Mouse (Mus musculus): ENCODE data around the gene Lzts3. TPM values are rescaled to one million over a fixed set of nuclear protein-coding genes. Genes with fewer than 3 reads are reported as not detected.
A peak's percentile ranks its signal among the peaks of the same experiment; 100 is the strongest.

Gene Lzts3
- polyA plus RNA-seq, 1 experiment from 2014 or later = 15.7 TPM

DNA sequence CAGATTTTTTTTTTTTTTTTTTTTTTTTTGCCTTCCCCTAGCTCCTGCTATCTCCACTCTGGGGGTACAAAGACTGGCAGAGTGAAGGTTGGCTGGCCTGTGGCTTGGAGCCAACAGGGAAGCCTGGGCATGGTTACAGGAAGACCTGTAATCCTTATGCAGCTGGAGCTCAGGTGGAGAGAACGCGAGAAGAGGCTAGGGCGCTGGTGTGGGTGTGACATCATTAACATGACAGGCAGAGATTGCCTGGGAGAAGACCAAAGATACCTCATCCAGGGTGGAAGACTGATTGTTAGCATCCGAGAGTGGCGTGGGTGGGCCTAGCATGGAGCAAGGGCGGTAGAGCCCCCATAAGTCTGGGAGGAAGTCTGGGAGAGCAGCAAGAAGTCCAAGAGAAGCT, 3.3 kb downstream of the Lzts3 start:
- no peak overlapping the region for H3K9ac ChIP-seq (replicated peaks; ENCODE audit: low read length)
- H3K27me3 ChIP-seq (ENCODE audit: insufficient read depth, low read length) = peaks cover 14% of the 10 kb centered on the region
- ATAC-seq (ENCODE audit: low FRiP score, low TSS enrichment) = no peak
- no peak overlapping the region for H3K4me2 ChIP-seq (replicated peaks; ENCODE audit: low read depth, low read length)
- H3K9me3 ChIP-seq (ENCODE audit: low read length) = no peaks in the 10 kb centered on the region
- H3K4me3 ChIP-seq (ENCODE audit: low read length) = no peak overlapping the region
- no peaks in the 10 kb centered on the region for H3K36me3 ChIP-seq (ENCODE audit: insufficient read depth, low read length)
- 84% methylated on average over 6 of the region's 6 CpGs for WGBS
- peak overlapping the region; percentile 92 for H3K27ac ChIP-seq (ENCODE audit: low read length)
- H3K4me1 ChIP-seq (ENCODE audit: insufficient read depth, low read length) = peaks cover 43% of the 10 kb centered on the region

GRCm38 (mm10) chr2:130638101-130638611, 4.4 kb downstream of the Lzts3 start:
- Histone ChIP-seq H3K36me3 (ENCODE audit: insufficient read depth, low read length) (no peaks in the 10 kb centered on the region), H3K9ac (replicated peaks; ENCODE audit: low read length) (peak overlapping the region; percentile 63), H3K4me2 (replicated peaks; ENCODE audit: low read depth, low read length) (peak overlapping the region; percentile 35), H3K4me3 (ENCODE audit: low read length) (peak overlapping the region; percentile 36), H3K27me3 (ENCODE audit: insufficient read depth, low read length) (peaks cover 21% of the 10 kb centered on the region), H3K27ac (ENCODE audit: low read length) (peak overlapping the region; percentile 92), H3K9me3 (ENCODE audit: low read length) (no peaks in the 10 kb centered on the region), H3K4me1 (ENCODE audit: insufficient read depth, low read length) (peaks cover 48% of the 10 kb centered on the region)
- peak; percentile 41 for ATAC-seq (ENCODE audit: low FRiP score, low TSS enrichment)
- 20% methylated on average over 16 of the region's 16 CpGs for WGBS

DNA sequence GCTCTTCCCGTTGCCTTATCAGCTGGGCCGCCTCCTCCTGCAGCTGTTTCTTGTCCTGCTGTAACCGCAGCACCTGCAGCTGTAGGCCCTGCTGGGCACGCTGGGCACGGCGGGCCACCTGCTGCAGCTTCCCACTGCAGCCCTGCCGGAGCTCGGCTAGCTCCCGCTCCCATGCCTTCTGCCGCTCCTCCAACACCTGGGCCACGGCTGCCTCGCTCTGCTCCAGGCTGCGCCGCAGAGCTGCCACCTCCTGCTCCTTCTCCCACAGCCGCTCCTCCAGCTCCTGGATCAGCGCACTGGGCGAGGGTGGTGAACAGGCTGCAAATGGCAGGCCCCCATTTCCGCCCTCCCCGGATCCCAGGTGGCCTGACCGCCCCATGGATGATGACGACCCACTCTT, 6.8 kb downstream of the Lzts3 start:
- no peak overlapping the region for H3K27ac ChIP-seq (ENCODE audit: low read length)
- ATAC-seq (ENCODE audit: low FRiP score, low TSS enrichment) = 0 out of 2 replicates have a peak, but pooled peaks have one; percentile 21
- no peaks in the 10 kb centered on the region for H3K9me3 ChIP-seq (ENCODE audit: low read length)
- H3K36me3 ChIP-seq (ENCODE audit: insufficient read depth, low read length) = no peaks in the 10 kb centered on the region
- H3K4me2 ChIP-seq (replicated peaks; ENCODE audit: low read depth, low read length) = peak overlapping the region; percentile 59
- peaks cover 21% of the 10 kb centered on the region for H3K27me3 ChIP-seq (ENCODE audit: insufficient read depth, low read length)
- 23% methylated on average over 21 of the region's 21 CpGs for WGBS
- peaks cover 41% of the 10 kb centered on the region for H3K4me1 ChIP-seq (ENCODE audit: insufficient read depth, low read length)
- H3K9ac ChIP-seq (replicated peaks; ENCODE audit: low read length) = peak overlapping the region; percentile 42; the same call in 1 of the 2 replicates
- peak overlapping the region; percentile 33 for H3K4me3 ChIP-seq (ENCODE audit: low read length)

DNA sequence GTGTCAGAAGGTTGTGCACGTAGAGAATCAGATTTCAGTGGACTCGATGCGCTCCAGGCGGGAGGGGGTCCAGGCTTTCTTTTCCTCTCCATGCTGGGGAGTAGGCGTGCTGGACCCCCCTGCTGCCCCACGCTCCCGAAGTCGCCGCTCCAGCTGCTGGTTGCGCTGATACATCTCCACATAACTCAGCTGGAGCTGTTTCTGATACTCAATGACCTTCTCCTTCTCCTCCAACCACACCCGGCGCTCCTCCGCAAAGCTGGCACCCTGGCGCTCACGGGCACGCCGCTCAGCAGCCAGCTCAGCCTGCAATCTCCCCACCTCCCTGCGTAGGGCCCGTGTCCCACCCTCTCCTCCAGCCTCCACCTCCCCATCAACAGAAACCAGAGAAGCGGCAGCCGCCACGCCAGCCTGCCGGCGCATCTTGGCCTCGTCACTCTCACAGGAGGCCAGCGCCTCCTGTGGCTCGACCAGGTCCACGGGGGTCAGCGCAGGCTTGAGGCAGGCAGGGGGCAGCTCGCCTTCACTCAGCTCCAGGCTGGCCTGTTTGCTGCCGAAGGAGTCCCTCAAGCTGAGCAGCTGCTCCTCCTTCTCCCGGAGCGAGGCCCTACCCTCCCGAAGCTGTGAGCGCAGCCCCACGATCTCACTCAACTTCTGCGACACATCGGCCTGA, 7.7 kb downstream of the Lzts3 start:
- H3K36me3 ChIP-seq (ENCODE audit: insufficient read depth, low read length) = no peaks in the 10 kb centered on the region
- H3K4me3 ChIP-seq (ENCODE audit: low read length) = peak overlapping the region; percentile 33
- 5% methylated on average over 38 of the region's 38 CpGs for WGBS
- H3K4me1 ChIP-seq (ENCODE audit: insufficient read depth, low read length) = peaks cover 41% of the 10 kb centered on the region
- H3K27me3 ChIP-seq (ENCODE audit: insufficient read depth, low read length) = peaks cover 21% of the 10 kb centered on the region
- H3K9me3 ChIP-seq (ENCODE audit: low read length) = no peaks in the 10 kb centered on the region
- no peak overlapping the region for H3K27ac ChIP-seq (ENCODE audit: low read length)
- H3K4me2 ChIP-seq (replicated peaks; ENCODE audit: low read depth, low read length) = peak overlapping the region; percentile 59
- peak; percentile 44; the same call in 1 of the 2 replicates for ATAC-seq (ENCODE audit: low FRiP score, low TSS enrichment)
- peak overlapping the region; percentile 42 for H3K9ac ChIP-seq (replicated peaks; ENCODE audit: low read length)

- H3K27me3 ChIP-seq (ENCODE audit: insufficient read depth, low read length) = peaks cover 21% of the 10 kb centered on the region
- peak overlapping the region; percentile 42 for H3K9ac ChIP-seq (replicated peaks; ENCODE audit: low read length)
- no peaks in the 10 kb centered on the region for H3K36me3 ChIP-seq (ENCODE audit: insufficient read depth, low read length)
- ATAC-seq (ENCODE audit: low FRiP score, low TSS enrichment) = no peak
- no peak overlapping the region for H3K27ac ChIP-seq (ENCODE audit: low read length)
- H3K9me3 ChIP-seq (ENCODE audit: low read length) = no peaks in the 10 kb centered on the region
- WGBS = 24% methylated on average over 14 of the region's 14 CpGs
- H3K4me3 ChIP-seq (ENCODE audit: low read length) = peak overlapping the region; percentile 33
- H3K4me1 ChIP-seq (ENCODE audit: insufficient read depth, low read length) = peaks cover 41% of the 10 kb centered on the region
- peak overlapping the region; percentile 59 for H3K4me2 ChIP-seq (replicated peaks; ENCODE audit: low read depth, low read length)
Observed at GRCm38 (mm10) chr2:130634006-130634738, 8.4 kb downstream of the Lzts3 start.

GRCm38 (mm10) chr2:130632887-130633675, 9.5 kb downstream of the Lzts3 start:
- H3K27ac ChIP-seq (ENCODE audit: low read length) = no peak overlapping the region
- H3K4me3 ChIP-seq (ENCODE audit: low read length) = no peak overlapping the region
- WGBS = 60% methylated on average over 5 of the region's 5 CpGs
- peaks cover 21% of the 10 kb centered on the region for H3K27me3 ChIP-seq (ENCODE audit: insufficient read depth, low read length)
- H3K36me3 ChIP-seq (ENCODE audit: insufficient read depth, low read length) = no peaks in the 10 kb centered on the region
- H3K9ac ChIP-seq (replicated peaks; ENCODE audit: low read length) = no peak overlapping the region
- no peak for ATAC-seq (ENCODE audit: low FRiP score, low TSS enrichment)
- no peak overlapping the region for H3K4me2 ChIP-seq (replicated peaks; ENCODE audit: low read depth, low read length)
- peaks cover 41% of the 10 kb centered on the region for H3K4me1 ChIP-seq (ENCODE audit: insufficient read depth, low read length)
- H3K9me3 ChIP-seq (ENCODE audit: low read length) = no peaks in the 10 kb centered on the region

GRCm38 (mm10) chr2:130632416-130632815, 10.2 kb downstream of the Lzts3 start:
- no peak overlapping the region for H3K27ac ChIP-seq (ENCODE audit: low read length)
- peaks cover 21% of the 10 kb centered on the region for H3K27me3 ChIP-seq (ENCODE audit: insufficient read depth, low read length)
- 74% methylated on average over 1 of the region's 1 CpGs for WGBS
- peaks cover 37% of the 10 kb centered on the region for H3K4me1 ChIP-seq (ENCODE audit: insufficient read depth, low read length)
- no peak overlapping the region for H3K4me2 ChIP-seq (replicated peaks; ENCODE audit: low read depth, low read length)
- peaks cover 3% of the 10 kb centered on the region; the same call in 1 of the 2 replicates for H3K36me3 ChIP-seq (ENCODE audit: insufficient read depth, low read length)
- no peak overlapping the region for H3K4me3 ChIP-seq (ENCODE audit: low read length)
- H3K9me3 ChIP-seq (ENCODE audit: low read length) = no peaks in the 10 kb centered on the region
- no peak for ATAC-seq (ENCODE audit: low FRiP score, low TSS enrichment)
- no peak overlapping the region for H3K9ac ChIP-seq (replicated peaks; ENCODE audit: low read length)

- Histone ChIP-seq H3K4me3 (ENCODE audit: low read length) (peak within 1 kb of the TSS; percentile 97), H3K27me3 (ENCODE audit: insufficient read depth, low read length) (peaks cover 7% of the 10 kb centered on the region; the same call in 1 of the 2 replicates), H3K4me1 (ENCODE audit: insufficient read depth, low read length) (peaks cover 21% of the 10 kb centered on the region), H3K9ac (replicated peaks; ENCODE audit: low read length) (peak within 1 kb of the TSS; percentile 89), H3K27ac (ENCODE audit: low read length) (peak within 1 kb of the TSS; percentile 48), H3K36me3 (ENCODE audit: insufficient read depth, low read length) (peaks cover 15% of the 10 kb centered on the region), H3K4me2 (replicated peaks; ENCODE audit: low read depth, low read length) (peak within 1 kb of the TSS; percentile 88), H3K9me3 (ENCODE audit: low read length) (no peaks in the 10 kb centered on the region)
- ATAC-seq (ENCODE audit: low FRiP score, low TSS enrichment) = peak; percentile 85
- 0% methylated on average over 25 of the region's 25 CpGs for WGBS
Observed at GRCm38 (mm10) chr2:130629839-130630203, 12.8 kb downstream of the Lzts3 start, which contains the start of the genes Fastkd5 and Ubox5. Gene Fastkd5, minus strand, starts transcription at chr2:130630027. Gene Ubox5, minus strand, starts transcription at chr2:130630038.

- Histone ChIP-seq H3K4me2 (replicated peaks; ENCODE audit: low read depth, low read length) (peak overlapping the region; percentile 88), H3K9ac (replicated peaks; ENCODE audit: low read length) (peak overlapping the region; percentile 89), H3K9me3 (ENCODE audit: low read length) (no peaks in the 10 kb centered on the region), H3K4me3 (ENCODE audit: low read length) (peak overlapping the region; percentile 97), H3K27me3 (ENCODE audit: insufficient read depth, low read length) (peaks cover 7% of the 10 kb centered on the region; the same call in 1 of the 2 replicates), H3K27ac (ENCODE audit: low read length) (peak overlapping the region; percentile 48), H3K4me1 (ENCODE audit: insufficient read depth, low read length) (peaks cover 16% of the 10 kb centered on the region), H3K36me3 (ENCODE audit: insufficient read depth, low read length) (peaks cover 15% of the 10 kb centered on the region)
- peak; percentile 55 for ATAC-seq (ENCODE audit: low FRiP score, low TSS enrichment)
- 2% methylated on average over 37 of the region's 37 CpGs for WGBS
Observed at GRCm38 (mm10) chr2:130629080-130629838, 13.3 kb downstream of the Lzts3 start.
